ENCODE assay signal across 8 mouse cellular contexts in the genomic region with DNA sequence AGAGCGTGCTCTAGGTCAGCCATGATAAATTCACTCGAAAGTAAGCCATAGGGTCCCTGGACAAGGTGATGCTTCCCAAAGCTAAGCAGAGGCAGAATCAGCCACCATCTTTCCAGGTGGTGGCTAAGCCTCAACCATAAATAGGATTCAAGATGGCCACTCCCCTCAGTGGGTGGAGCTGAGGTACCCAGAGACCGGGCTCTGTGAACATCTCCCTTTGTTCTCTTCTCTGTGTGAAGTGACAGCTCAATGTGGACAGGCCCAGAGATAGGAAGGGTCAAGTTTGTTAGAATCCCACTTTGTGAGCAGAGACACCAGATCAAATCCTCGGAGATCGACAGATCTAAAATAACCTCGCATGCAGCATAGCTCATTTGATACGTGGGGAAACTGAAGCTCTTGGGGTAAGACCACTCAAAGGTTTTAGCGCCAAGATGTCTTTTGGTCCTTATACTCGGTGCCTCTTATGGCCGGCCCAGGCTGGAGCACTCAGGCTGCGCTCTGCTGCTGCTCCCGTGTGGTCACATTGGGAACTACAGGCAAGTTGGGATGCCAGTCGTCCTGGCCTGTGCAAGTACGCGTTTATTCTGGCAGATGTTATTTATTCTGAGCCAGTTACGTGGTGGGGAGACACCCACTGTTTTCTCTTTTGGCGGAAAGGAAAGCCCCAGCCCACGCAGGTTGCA. TPM values are rescaled to one million over a fixed set of nuclear protein-coding genes. Genes with fewer than 3 reads are reported as not detected.
A peak's percentile ranks its signal among the peaks of the same experiment; 100 is the strongest.
DNase-seq lines count a peak whose midpoint lies in the region; ATAC-seq lines count a peak whose summit lies in the region.

No protein-coding gene starts in this region.

- H3K4me2 ChIP-seq in embryonic facial prominence, embryonic 14.5 days (ENCODE audit: low read depth, low read length), result no peak overlapping the region
- peak overlapping the region; percentile 20 for H3K4me2 ChIP-seq in heart, embryonic 11.5 days
- 0 out of 2 replicates have a peak overlapping the region, but pooled peaks have one; percentile 1 for H3K4me2 ChIP-seq in kidney, embryonic 15.5 days
- no peak overlapping the region for H3K4me2 ChIP-seq in limb, embryonic 15.5 days

- H3K9ac ChIP-seq in embryonic facial prominence, embryonic 14.5 days (ENCODE audit: low read depth, low read length), result no peak overlapping the region
- no peak overlapping the region for H3K9ac ChIP-seq in heart, embryonic 11.5 days (ENCODE audit: low read depth, low read length)
- H3K9ac ChIP-seq in kidney, embryonic 15.5 days, result no peak overlapping the region
- no peak overlapping the region for H3K9ac ChIP-seq in limb, embryonic 15.5 days

- H3K9me3 ChIP-seq in embryonic facial prominence, embryonic 14.5 days (ENCODE audit: control insufficient read depth, low read length), result no peaks in the 10 kb centered on the region
- no peaks in the 10 kb centered on the region for H3K9me3 ChIP-seq in heart, embryonic 11.5 days (replicated peaks; ENCODE audit: control insufficient read depth, low read length)
- H3K9me3 ChIP-seq in kidney, embryonic 15.5 days (replicated peaks), result no peaks in the 10 kb centered on the region
- H3K9me3 ChIP-seq in limb, embryonic 15.5 days, result no peaks in the 10 kb centered on the region

- no peak overlapping the region for H3K4me3 ChIP-seq in embryonic facial prominence, embryonic 14.5 days (ENCODE audit: low read depth, low read length)
- no peak overlapping the region for H3K4me3 ChIP-seq in heart, embryonic 11.5 days (ENCODE audit: low read depth, low read length)
- H3K4me3 ChIP-seq in kidney, embryonic 15.5 days (replicated peaks), result no peak overlapping the region
- no peak overlapping the region for H3K4me3 ChIP-seq in limb, embryonic 15.5 days

- peak; percentile 89 for DNase-seq in CD4-positive, CD25-positive, alpha-beta regulatory T cell, adult 2 months (ENCODE audit: low read depth, low spot score)
- peak; percentile 80 for DNase-seq in embryonic facial prominence, embryonic 14.5 days (ENCODE audit: low spot score)
- peak; percentile 63 to 67 for DNase-seq in spleen, postnatal 36 days (ENCODE audit: low spot score in 2 of 2)

- ATAC-seq in CD4-positive, CD25-positive, alpha-beta regulatory T cell, adult 4 months, result no peak
- peak; percentile 94 for ATAC-seq in embryonic facial prominence, embryonic 14.5 days (ENCODE audit: low read depth)
- peak; percentile 67; the same call in 1 of the 2 replicates for ATAC-seq in heart, embryonic 11.5 days (replicated peaks; ENCODE audit: insufficient number of reproducible peaks, low FRiP score, low TSS enrichment)
- ATAC-seq in kidney, embryonic 15.5 days (replicated peaks; ENCODE audit: low FRiP score), result peak; percentile 68; the same call in 1 of the 2 replicates
- peak; percentile 72; the same call in 1 of the 2 replicates for ATAC-seq in limb, embryonic 15.5 days (ENCODE audit: insufficient number of reproducible peaks, low FRiP score, low TSS enrichment, low read depth)
- ATAC-seq in monocyte, adult 5-6 weeks (replicated peaks; ENCODE audit: insufficient number of reproducible peaks, low FRiP score, low TSS enrichment, poor library complexity, severe bottlenecking), result peak; percentile 95

- 5% methylated on average over 18 of the region's 18 CpGs for WGBS in embryonic facial prominence, embryonic 14.5 days
- 7% methylated on average over 18 of the region's 18 CpGs for WGBS in heart, embryonic 11.5 days (ENCODE audit: insufficient replicate concordance)
- WGBS in kidney, embryonic 15.5 days, result 7% methylated on average over 18 of the region's 18 CpGs
- 6% methylated on average over 18 of the region's 18 CpGs for WGBS in limb, embryonic 15.5 days

- H3K4me1 ChIP-seq in embryonic facial prominence, embryonic 14.5 days (ENCODE audit: control insufficient read depth, insufficient read depth, low read length), result peaks cover 5% of the 10 kb centered on the region; the same call in 1 of the 2 replicates
- 0 out of 2 replicates have a peak, but pooled peaks cover 5% of the 10 kb centered on the region for H3K4me1 ChIP-seq in heart, embryonic 11.5 days (ENCODE audit: control insufficient read depth, insufficient read depth, low read length)
- peaks cover 16% of the 10 kb centered on the region for H3K4me1 ChIP-seq in kidney, embryonic 15.5 days
- peaks cover 7% of the 10 kb centered on the region for H3K4me1 ChIP-seq in limb, embryonic 15.5 days

- no peaks in the 10 kb centered on the region for H3K27me3 ChIP-seq in embryonic facial prominence, embryonic 14.5 days (replicated peaks; ENCODE audit: control insufficient read depth, insufficient read depth, low read length)
- peaks cover 4% of the 10 kb centered on the region; the same call in 1 of the 2 replicates for H3K27me3 ChIP-seq in heart, embryonic 11.5 days (ENCODE audit: control insufficient read depth, insufficient read depth, low read length)
- H3K27me3 ChIP-seq in kidney, embryonic 15.5 days, result peaks cover 37% of the 10 kb centered on the region
- H3K27me3 ChIP-seq in limb, embryonic 15.5 days, result peaks cover 21% of the 10 kb centered on the region

- no peaks in the 10 kb centered on the region for H3K36me3 ChIP-seq in embryonic facial prominence, embryonic 14.5 days (ENCODE audit: control insufficient read depth, insufficient read depth, low read length)
- no peaks in the 10 kb centered on the region for H3K36me3 ChIP-seq in heart, embryonic 11.5 days (ENCODE audit: control insufficient read depth, insufficient read depth, low read length)
- no peaks in the 10 kb centered on the region for H3K36me3 ChIP-seq in kidney, embryonic 15.5 days
- no peaks in the 10 kb centered on the region for H3K36me3 ChIP-seq in limb, embryonic 15.5 days

- no peak overlapping the region for H3K27ac ChIP-seq in embryonic facial prominence, embryonic 14.5 days (replicated peaks; ENCODE audit: low read depth, low read length)
- no peak overlapping the region for H3K27ac ChIP-seq in heart, embryonic 11.5 days (ENCODE audit: low read depth, low read length)
- H3K27ac ChIP-seq in kidney, embryonic 15.5 days, result no peak overlapping the region
- H3K27ac ChIP-seq in limb, embryonic 15.5 days, result no peak overlapping the region

RNA-seq across cellular contexts. Expression of a gene that starts 11.4 kb away (rescaled TPM):
- 1 to 10 TPM; 3.1 to 6.2 TPM for polyA plus RNA-seq in CD4-positive, CD25-positive, alpha-beta regulatory T cell, adult 4 months (2017; shearing (Covaris generic))
- 75.3 and 76.3 TPM in 2 replicates for polyA plus RNA-seq in embryonic facial prominence, embryonic 14.5 days (2014; fragmentation: Nextera tagmentation; extraction: Ambion mirVana)
- polyA plus RNA-seq in heart, embryonic 11.5 days (2014; fragmentation: Nextera tagmentation; extraction: Ambion mirVana), result 73.2 and 91.0 TPM in 2 replicates
- 87.0 and 90.6 TPM in 2 replicates for polyA plus RNA-seq in kidney, embryonic 15.5 days (2015; fragmentation: Nextera tagmentation; extraction: Ambion mirVana)
- 81.0 and 82.7 TPM in 2 replicates for polyA plus RNA-seq in limb, embryonic 15.5 days (2015; fragmentation: Nextera tagmentation; extraction: Ambion mirVana)
- 40.4 to 66.9 TPM (median 49.9 TPM) in 3 replicates for total RNA-seq in monocyte, adult 5-6 weeks (2017)

RNA-seq across cellular contexts. Expression of a gene that starts 38.3 kb away (rescaled TPM):
- not detected for polyA plus RNA-seq in CD4-positive, CD25-positive, alpha-beta regulatory T cell, adult 4 months (2017; shearing (Covaris generic))
- polyA plus RNA-seq in embryonic facial prominence, embryonic 14.5 days (2014; fragmentation: Nextera tagmentation; extraction: Ambion mirVana), result 0.07 and 0.09 TPM in 2 replicates
- 0.20 TPM in 1 of 2 replicates, not detected in the other for polyA plus RNA-seq in heart, embryonic 11.5 days (2014; fragmentation: Nextera tagmentation; extraction: Ambion mirVana)
- polyA plus RNA-seq in kidney, embryonic 15.5 days (2015; fragmentation: Nextera tagmentation; extraction: Ambion mirVana), result 0.08 and 0.12 TPM in 2 replicates
- polyA plus RNA-seq in limb, embryonic 15.5 days (2015; fragmentation: Nextera tagmentation; extraction: Ambion mirVana), result not detected in 2 replicates
- total RNA-seq in monocyte, adult 5-6 weeks (2017), result not detected in 3 replicates

RNA-seq across cellular contexts. Expression of a gene that starts 49.5 kb away (rescaled TPM):
- not detected for polyA plus RNA-seq in CD4-positive, CD25-positive, alpha-beta regulatory T cell, adult 4 months (2017; shearing (Covaris generic))
- polyA plus RNA-seq in embryonic facial prominence, embryonic 14.5 days (2014; fragmentation: Nextera tagmentation; extraction: Ambion mirVana), result 149 and 157 TPM in 2 replicates
- polyA plus RNA-seq in heart, embryonic 11.5 days (2014; fragmentation: Nextera tagmentation; extraction: Ambion mirVana), result 33.4 and 33.5 TPM in 2 replicates
- polyA plus RNA-seq in kidney, embryonic 15.5 days (2015; fragmentation: Nextera tagmentation; extraction: Ambion mirVana), result 69.5 and 71.8 TPM in 2 replicates
- 211 and 223 TPM in 2 replicates for polyA plus RNA-seq in limb, embryonic 15.5 days (2015; fragmentation: Nextera tagmentation; extraction: Ambion mirVana)
- not detected in 3 replicates for total RNA-seq in monocyte, adult 5-6 weeks (2017)

Comparison
In these comparisons a context has a peak if more than half of its experiments do, and no peak if none do; other contexts are left out.
1. H3K4me2 ChIP-seq: peak in heart, embryonic 11.5 days (single experiment) and kidney, embryonic 15.5 days (single experiment); none in embryonic facial prominence, embryonic 14.5 days (single experiment) and limb, embryonic 15.5 days (single experiment).
2. RNA of a gene that starts 11.4 kb away (polyA plus RNA-seq): 73.2 to 91.0 TPM in heart, embryonic 11.5 days, 87.0 to 90.6 TPM in kidney, embryonic 15.5 days, 81.0 to 82.7 TPM in limb, embryonic 15.5 days and 75.3 to 76.3 TPM in embryonic facial prominence, embryonic 14.5 days; 3.1 to 6.2 TPM in CD4-positive, CD25-positive, alpha-beta regulatory T cell, adult 4 months; every median in the first group is over 10 times any median in the second.
3. RNA of a gene that starts 49.5 kb away (polyA plus RNA-seq): 211 to 223 TPM in limb, embryonic 15.5 days, 149 to 157 TPM in embryonic facial prominence, embryonic 14.5 days, 69.5 to 71.8 TPM in kidney, embryonic 15.5 days and 33.4 to 33.5 TPM in heart, embryonic 11.5 days; not detected in CD4-positive, CD25-positive, alpha-beta regulatory T cell, adult 4 months; every median in the first group is over 10 times any median in the second.
4. Peak in every context shown above with its lines, with median percentiles within 50 percentile points of each other: DNase-seq.